Mouse (Mus musculus) spleen, postnatal 36 days (tissue): ENCODE data around the gene Cst9.

Experiments
- DNase-seq, 2 experiments: peaks; one replicate each; pipeline ENCODE4 v3.0.0; 2022; ENCODE audit warnings: low spot score in 2 of 2, mixed read lengths in 1 of 2

The Cst9 gene

GRCm38 (mm10) chr2:148877016-148877770 is 42.2 kb downstream of the Cst9 start:
- peak; percentile 70 to 72 for DNase-seq

DNA sequence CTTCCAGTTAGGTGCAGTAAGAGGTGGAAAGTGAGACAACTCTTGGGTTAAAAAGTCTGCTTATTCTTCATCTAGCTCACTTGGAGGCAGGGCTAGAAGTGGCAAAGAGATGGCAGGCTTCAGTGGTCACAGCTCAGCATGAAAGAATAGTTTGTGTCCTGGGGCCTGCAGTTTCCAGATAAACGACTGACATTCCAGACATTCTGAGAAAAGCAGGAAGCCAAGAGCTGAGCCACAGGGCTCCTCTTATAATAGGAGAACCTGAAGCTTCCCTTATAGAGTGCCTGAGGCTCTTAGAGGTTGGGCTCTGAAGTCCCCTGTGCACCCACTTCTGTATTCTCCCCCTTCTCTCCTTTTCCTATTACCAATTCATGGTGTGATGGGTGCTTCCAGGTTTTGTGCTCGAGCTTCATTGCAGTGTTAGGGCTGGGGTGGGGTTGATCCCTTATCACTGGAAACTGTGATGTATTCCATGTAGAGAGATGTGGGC is 43.7 kb downstream of the Cst9 start:
- DNase-seq, result no peak

GRCm38 (mm10) chr2:148879199-148879598 is 44.3 kb downstream of the Cst9 start:
- DNase-seq, result no peak

DNA sequence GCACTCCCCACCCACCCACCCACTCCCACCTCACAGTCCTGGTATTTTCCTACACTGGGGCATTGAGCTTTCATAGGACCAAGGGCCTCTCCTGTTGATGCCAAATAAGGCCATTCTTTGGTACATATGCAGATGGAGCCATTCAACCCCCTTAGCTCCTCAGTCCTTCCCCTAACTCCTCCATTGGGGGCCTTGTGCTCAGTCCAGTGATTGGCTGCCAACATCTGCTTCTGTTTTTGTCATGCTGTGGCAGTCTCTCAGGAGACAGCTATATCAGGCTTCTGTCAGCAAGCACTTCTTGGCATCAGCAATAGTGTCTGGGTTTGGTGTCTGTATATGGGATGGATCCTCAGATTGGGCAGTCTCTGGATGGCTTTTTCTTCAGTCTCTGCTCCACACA is 49.8 kb downstream of the Cst9 start:
- no peak for DNase-seq
